Mouse (Mus musculus): ENCODE measurements around the gene Zranb3. TPM values are rescaled to one million over a fixed set of nuclear protein-coding genes. Genes with fewer than 3 reads are reported as not detected.
A peak's percentile ranks its signal among the peaks of the same experiment; 100 is the strongest.

Zranb3 gene
- polyA plus RNA-seq, 1 experiment from 2014 or later = 12.9 TPM

DNA sequence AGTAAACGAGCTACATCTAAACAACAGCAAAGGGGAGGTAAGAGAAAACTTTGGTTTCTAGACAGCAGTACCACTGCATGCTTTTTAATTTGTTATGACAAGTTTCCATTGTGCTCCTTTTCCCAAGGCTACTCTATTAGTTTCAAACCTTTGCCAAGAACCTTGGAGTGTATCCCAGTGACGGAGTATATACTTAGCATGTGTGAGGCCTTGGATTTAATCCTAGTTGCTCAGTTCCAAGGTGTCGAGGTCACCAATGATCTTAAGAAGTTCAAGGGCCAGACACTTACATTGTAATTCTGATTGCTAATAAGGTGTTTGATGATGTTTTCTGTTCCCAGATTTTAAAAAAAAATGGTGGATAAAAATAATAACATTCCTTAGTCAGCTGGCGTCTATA, 189.7 kb downstream of the Zranb3 start:
- WGBS = 66% methylated on average over 4 of the region's 4 CpGs
- no peaks in the 10 kb centered on the region for H3K9me3 ChIP-seq (ENCODE audit: low read depth, low read length)
- H3K4me1 ChIP-seq (ENCODE audit: insufficient read depth) = peaks cover 3% of the 10 kb centered on the region; the same call in 1 of the 2 replicates
- peak; percentile 83 for DNase-seq
- no peak overlapping the region for H3K4me3 ChIP-seq (ENCODE audit: low read depth, low read length)
- no peak overlapping the region for H3K9ac ChIP-seq
- H3K4me2 ChIP-seq = no peak overlapping the region
- no peaks in the 10 kb centered on the region for H3K27me3 ChIP-seq (ENCODE audit: insufficient read depth, low read length)
- ATAC-seq (ENCODE audit: insufficient read depth) = peak; percentile 62
- peaks cover 12% of the 10 kb centered on the region; the same call in 1 of the 2 replicates for H3K36me3 ChIP-seq (ENCODE audit: insufficient read depth)
- no peak for TF ChIP-seq CTCF (IDR thresholded peaks at IDR 0.05; ENCODE audit: low read depth)
- no peak overlapping the region for H3K27ac ChIP-seq (ENCODE audit: low read depth)

DNA sequence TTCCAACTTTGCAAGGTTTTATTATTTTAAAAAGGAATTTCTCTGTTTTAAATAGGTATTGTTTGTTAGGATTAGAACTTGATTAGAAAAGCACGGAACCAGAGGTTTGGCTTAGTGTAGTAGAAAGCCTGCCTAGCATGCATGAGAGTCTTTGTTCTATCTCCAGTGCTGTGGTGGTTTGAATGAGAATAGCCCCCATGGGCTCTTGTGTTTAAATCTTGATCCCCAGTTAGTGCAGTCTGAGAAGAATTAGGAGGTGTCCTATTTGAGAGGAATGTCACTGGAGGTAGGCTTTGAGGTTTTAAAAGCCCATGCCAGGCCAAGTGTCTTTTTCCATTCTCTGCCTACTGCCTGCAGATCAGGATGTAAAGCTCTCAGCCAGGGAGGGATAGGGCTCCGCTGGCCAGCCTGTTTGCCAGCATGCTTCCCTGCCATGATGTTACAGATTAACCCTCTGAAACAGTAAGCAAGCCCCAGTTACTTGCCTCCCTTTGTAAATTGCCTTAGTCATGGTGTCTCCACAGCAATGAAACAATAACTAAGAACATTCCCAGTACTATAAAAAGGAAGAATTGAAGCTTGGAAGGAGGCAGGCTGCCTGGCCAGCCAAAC, 198.0 kb downstream of the Zranb3 start:
- Histone ChIP-seq H3K27ac (ENCODE audit: low read depth) (no peak overlapping the region), H3K4me1 (ENCODE audit: insufficient read depth) (no peaks in the 10 kb centered on the region), H3K27me3 (ENCODE audit: insufficient read depth, low read length) (no peaks in the 10 kb centered on the region), H3K36me3 (ENCODE audit: insufficient read depth) (peaks cover 30% of the 10 kb centered on the region; the same call in 1 of the 2 replicates), H3K4me3 (ENCODE audit: low read depth, low read length) (no peak overlapping the region), H3K9ac (no peak overlapping the region), H3K9me3 (ENCODE audit: low read depth, low read length) (no peaks in the 10 kb centered on the region), H3K4me2 (no peak overlapping the region)
- DNase-seq (no peak), ATAC-seq (ENCODE audit: insufficient read depth) (no peak)
- no peak for TF ChIP-seq CTCF (IDR thresholded peaks at IDR 0.05; ENCODE audit: low read depth)
- 76% methylated on average over 2 of the region's 2 CpGs for WGBS

Other genes starting within 250 kb of the Zranb3 start
- gene Map3k19, start 248.0 kb downstream of the Zranb3 start, polyA plus RNA-seq (2014; fragmentation: Nextera tagmentation; extraction: Ambion mirVana) = 0.05 and 0.11 TPM in 2 replicates
- gene Rab3gap1, start 234.3 kb downstream of the Zranb3 start, polyA plus RNA-seq (2014; fragmentation: Nextera tagmentation; extraction: Ambion mirVana) = 24.4 and 24.5 TPM in 2 replicates
- 69.7 and 74.4 TPM in 2 replicates for gene R3hdm1, start 254 bp upstream of the Zranb3 start, polyA plus RNA-seq (2014; fragmentation: Nextera tagmentation; extraction: Ambion mirVana)
- gene Ubxn4, start 140.9 kb upstream of the Zranb3 start, polyA plus RNA-seq (2014; fragmentation: Nextera tagmentation; extraction: Ambion mirVana) = 51.1 and 58.6 TPM in 2 replicates
- gene Lct, start 225.3 kb upstream of the Zranb3 start, polyA plus RNA-seq (2014; fragmentation: Nextera tagmentation; extraction: Ambion mirVana) = 0.09 and 0.11 TPM in 2 replicates

Data from lung, embryonic 14.5 days (tissue).